Mouse (Mus musculus): ENCODE results near the gene Amh. TPM values are rescaled to one million over a fixed set of nuclear protein-coding genes. Genes with fewer than 3 reads are reported as not detected.

The Amh gene
- not detected in 2 replicates for polyA plus RNA-seq (2015; fragmentation: Nextera tagmentation; extraction: Ambion mirVana)

GRCm38 (mm10) chr10:80804916-80805315, at the start of gene Amh:
Gene Amh, plus strand, starts transcription at chr10:80805243.
- Histone ChIP-seq H3K27ac (no peak within 1 kb of the TSS), H3K4me2 (replicated peaks) (no peak within 1 kb of the TSS), H3K4me3 (replicated peaks) (no peak within 1 kb of the TSS), H3K9ac (0 out of 2 replicates have a peak within 1 kb of the TSS, but pooled peaks have one; percentile 61), H3K9me3 (no peaks in the 10 kb centered on the region), H3K27me3 (replicated peaks) (peaks cover 15% of the 10 kb centered on the region; the same call in 1 of the 2 replicates), H3K36me3 (peaks cover 46% of the 10 kb centered on the region), H3K4me1 (replicated peaks) (peaks cover 43% of the 10 kb centered on the region)
- WGBS = 64% methylated on average over 6 of the region's 6 CpGs
- ATAC-seq = no peak

DNA sequence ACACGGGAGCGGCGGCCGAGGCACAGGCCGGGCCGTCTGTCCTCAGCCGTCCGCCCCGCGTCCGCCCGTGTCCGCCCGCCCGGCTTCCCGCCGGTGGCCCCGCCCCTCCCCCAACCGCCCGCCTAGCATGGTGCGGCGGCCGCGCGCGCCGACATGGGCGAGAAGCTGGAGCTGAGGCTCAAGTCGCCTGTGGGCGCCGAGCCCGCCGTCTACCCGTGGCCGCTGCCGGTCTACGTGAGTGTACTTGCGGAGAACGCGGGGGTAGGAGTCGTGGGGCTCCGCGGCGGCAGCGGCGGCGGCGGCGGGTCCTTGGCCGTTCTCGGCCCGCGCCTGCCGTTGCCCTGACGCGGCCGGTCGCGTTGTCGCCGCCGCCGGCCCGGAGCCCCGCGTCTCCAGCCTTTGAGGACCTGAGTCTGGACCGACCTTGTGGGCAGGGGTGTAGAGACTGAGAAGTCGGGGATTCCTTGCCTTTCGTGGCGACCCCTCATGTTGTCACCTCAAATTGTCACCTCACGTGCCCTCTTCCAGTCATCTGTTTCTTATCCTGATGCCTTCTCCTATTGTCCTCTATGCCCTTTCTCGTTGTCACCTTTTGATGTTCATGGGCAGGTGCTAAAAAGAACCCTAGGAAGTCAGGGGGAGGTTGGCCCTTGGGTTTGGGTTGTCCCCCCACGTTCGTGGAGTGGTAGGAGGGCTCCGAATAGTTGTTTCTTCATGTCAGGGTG, 49.6 kb upstream of the Amh start:
- Histone ChIP-seq H3K27ac (peak overlapping the region; percentile 79), H3K27me3 (replicated peaks) (no peaks in the 10 kb centered on the region), H3K36me3 (no peaks in the 10 kb centered on the region), H3K9ac (peak overlapping the region; percentile 83), H3K4me2 (replicated peaks) (peak overlapping the region; percentile 88), H3K9me3 (no peaks in the 10 kb centered on the region), H3K4me1 (replicated peaks) (peaks cover 49% of the 10 kb centered on the region), H3K4me3 (replicated peaks) (peak overlapping the region; percentile 94)
- under 1% methylated on average over 75 of the region's 75 CpGs for WGBS
- no peak; the same call in 1 of the 2 replicates for ATAC-seq

DNA sequence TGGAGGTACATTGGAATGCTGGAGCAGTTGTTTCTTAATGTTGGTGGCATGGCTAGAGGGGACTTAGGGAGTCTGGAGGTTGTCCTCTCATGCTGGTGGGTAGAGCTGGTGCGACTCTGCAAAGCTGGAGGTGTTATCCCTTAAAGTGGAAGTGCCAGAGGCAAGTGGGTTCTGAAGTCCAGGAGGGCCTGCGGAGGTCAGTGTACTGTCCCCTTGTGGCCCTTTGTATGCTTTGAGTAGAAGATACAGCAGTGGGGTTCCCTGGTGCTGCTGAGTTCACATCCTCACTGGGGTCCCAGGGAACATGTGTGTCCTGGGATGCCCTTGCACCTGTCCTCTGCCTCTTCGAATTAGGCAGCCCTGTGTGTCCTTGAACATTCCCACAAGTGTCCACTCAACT, 48.9 kb upstream of the Amh start:
- H3K4me3 ChIP-seq (replicated peaks) = peak overlapping the region; percentile 94
- H3K27ac ChIP-seq = no peak overlapping the region
- H3K27me3 ChIP-seq (replicated peaks) = no peaks in the 10 kb centered on the region
- no peaks in the 10 kb centered on the region for H3K9me3 ChIP-seq
- peaks cover 53% of the 10 kb centered on the region for H3K4me1 ChIP-seq (replicated peaks)
- ATAC-seq = no peak
- 22% methylated on average over 3 of the region's 3 CpGs for WGBS
- H3K9ac ChIP-seq = peak overlapping the region; percentile 83
- H3K36me3 ChIP-seq = no peaks in the 10 kb centered on the region
- H3K4me2 ChIP-seq (replicated peaks) = peak overlapping the region; percentile 88

- 63% methylated on average over 2 of the region's 2 CpGs for WGBS
- Histone ChIP-seq H3K9ac (peak overlapping the region; percentile 83), H3K9me3 (no peaks in the 10 kb centered on the region), H3K4me1 (replicated peaks) (peaks cover 52% of the 10 kb centered on the region), H3K4me2 (replicated peaks) (peak overlapping the region; percentile 88), H3K4me3 (replicated peaks) (peak overlapping the region; percentile 94), H3K27ac (no peak overlapping the region), H3K36me3 (no peaks in the 10 kb centered on the region), H3K27me3 (replicated peaks) (no peaks in the 10 kb centered on the region)
- no peak for ATAC-seq
Observed at GRCm38 (mm10) chr10:80756509-80756908, 48.5 kb upstream of the Amh start.

DNA sequence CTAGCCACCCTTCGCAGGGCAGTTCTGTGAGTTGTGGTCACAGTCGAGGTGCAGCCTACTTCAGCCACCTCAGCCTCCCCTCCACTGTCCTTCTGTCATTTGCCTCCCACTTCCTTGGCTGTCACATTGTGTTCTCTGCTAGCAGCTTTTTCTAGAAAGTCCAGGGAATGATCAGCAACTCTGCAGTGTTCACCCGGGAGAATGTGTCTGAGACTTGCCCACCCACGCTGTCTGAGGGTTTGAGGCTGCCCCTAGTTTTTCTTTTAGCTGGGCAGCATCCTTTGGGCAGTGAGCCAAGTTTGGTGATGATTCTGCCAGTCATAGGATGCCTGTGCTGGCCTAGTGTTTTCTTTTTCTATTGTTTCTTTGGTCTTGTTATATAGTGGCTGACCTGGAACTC, 48.1 kb upstream of the Amh start:
- Histone ChIP-seq H3K4me1 (replicated peaks) (peaks cover 51% of the 10 kb centered on the region), H3K4me2 (replicated peaks) (peak overlapping the region; percentile 88), H3K4me3 (replicated peaks) (0 out of 2 replicates have a peak overlapping the region, but pooled peaks have one; percentile 94), H3K27ac (no peak overlapping the region), H3K9me3 (no peaks in the 10 kb centered on the region), H3K27me3 (replicated peaks) (no peaks in the 10 kb centered on the region), H3K9ac (peak overlapping the region; percentile 83; the same call in 1 of the 2 replicates), H3K36me3 (no peaks in the 10 kb centered on the region)
- WGBS = 59% methylated on average over 4 of the region's 4 CpGs
- no peak for ATAC-seq

- Histone ChIP-seq H3K36me3 (no peaks in the 10 kb centered on the region), H3K27ac (no peak overlapping the region), H3K4me2 (replicated peaks) (no peak overlapping the region), H3K9me3 (no peaks in the 10 kb centered on the region), H3K27me3 (replicated peaks) (no peaks in the 10 kb centered on the region), H3K4me3 (replicated peaks) (no peak overlapping the region), H3K9ac (peak overlapping the region; percentile 4; the same call in 1 of the 2 replicates), H3K4me1 (replicated peaks) (peaks cover 44% of the 10 kb centered on the region)
- no peak for ATAC-seq
- 35% methylated on average over 5 of the region's 5 CpGs for WGBS
Observed at GRCm38 (mm10) chr10:80757717-80758116, 47.3 kb upstream of the Amh start.

DNA sequence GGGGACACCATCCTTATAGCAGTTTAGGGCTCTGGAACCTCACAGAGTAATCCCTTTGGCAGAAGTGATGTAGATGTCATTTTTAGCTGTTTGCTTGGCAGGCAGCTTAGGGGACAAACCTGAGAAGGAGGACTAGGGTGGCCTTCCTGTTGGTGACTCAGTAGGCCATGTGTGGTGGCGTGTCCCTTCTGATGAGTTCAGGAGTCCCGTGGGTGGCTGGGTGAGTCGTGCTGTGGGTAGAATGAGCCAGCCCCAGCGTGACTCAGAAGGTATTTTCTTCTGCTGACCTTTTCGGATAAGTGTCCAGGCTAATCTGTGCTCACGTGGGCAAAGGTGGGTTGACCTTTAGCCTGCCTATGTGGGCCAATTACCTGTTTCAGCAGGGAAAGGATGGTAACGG, 46.4 kb upstream of the Amh start:
- no peak for ATAC-seq
- H3K4me1 ChIP-seq (replicated peaks) = peaks cover 44% of the 10 kb centered on the region
- no peaks in the 10 kb centered on the region for H3K27me3 ChIP-seq (replicated peaks)
- no peaks in the 10 kb centered on the region for H3K36me3 ChIP-seq
- WGBS = 74% methylated on average over 7 of the region's 7 CpGs
- no peak overlapping the region for H3K9ac ChIP-seq
- H3K4me2 ChIP-seq (replicated peaks) = no peak overlapping the region
- no peak overlapping the region for H3K4me3 ChIP-seq (replicated peaks)
- H3K27ac ChIP-seq = no peak overlapping the region
- no peaks in the 10 kb centered on the region for H3K9me3 ChIP-seq

- 0 out of 2 replicates have a peak overlapping the region, but pooled peaks have one; percentile 32 for H3K27ac ChIP-seq
- no peak overlapping the region for H3K4me3 ChIP-seq (replicated peaks)
- no peak for ATAC-seq
- peak overlapping the region; percentile 5; the same call in 1 of the 2 replicates for H3K9ac ChIP-seq
- peaks cover 45% of the 10 kb centered on the region for H3K4me1 ChIP-seq (replicated peaks)
- no peaks in the 10 kb centered on the region for H3K27me3 ChIP-seq (replicated peaks)
- no peaks in the 10 kb centered on the region; the same call in 1 of the 2 replicates for H3K36me3 ChIP-seq
- peak overlapping the region; percentile 9; the same call in 1 of the 2 replicates for H3K4me2 ChIP-seq (replicated peaks)
- no peaks in the 10 kb centered on the region for H3K9me3 ChIP-seq
- WGBS = 76% methylated on average over 4 of the region's 4 CpGs
Observed at GRCm38 (mm10) chr10:80760596-80761524, 44.2 kb upstream of the Amh start.

- no peak overlapping the region for H3K4me2 ChIP-seq (replicated peaks)
- H3K4me1 ChIP-seq (replicated peaks) = peaks cover 38% of the 10 kb centered on the region
- no peak overlapping the region for H3K9ac ChIP-seq
- H3K27ac ChIP-seq = no peak overlapping the region
- peaks cover 5% of the 10 kb centered on the region; the same call in 1 of the 2 replicates for H3K36me3 ChIP-seq
- WGBS = 71% methylated on average over 3 of the region's 3 CpGs
- no peaks in the 10 kb centered on the region for H3K27me3 ChIP-seq (replicated peaks)
- H3K4me3 ChIP-seq (replicated peaks) = no peak overlapping the region
- ATAC-seq = no peak
- no peaks in the 10 kb centered on the region for H3K9me3 ChIP-seq
Observed at GRCm38 (mm10) chr10:80761821-80762220, 43.2 kb upstream of the Amh start.

DNA sequence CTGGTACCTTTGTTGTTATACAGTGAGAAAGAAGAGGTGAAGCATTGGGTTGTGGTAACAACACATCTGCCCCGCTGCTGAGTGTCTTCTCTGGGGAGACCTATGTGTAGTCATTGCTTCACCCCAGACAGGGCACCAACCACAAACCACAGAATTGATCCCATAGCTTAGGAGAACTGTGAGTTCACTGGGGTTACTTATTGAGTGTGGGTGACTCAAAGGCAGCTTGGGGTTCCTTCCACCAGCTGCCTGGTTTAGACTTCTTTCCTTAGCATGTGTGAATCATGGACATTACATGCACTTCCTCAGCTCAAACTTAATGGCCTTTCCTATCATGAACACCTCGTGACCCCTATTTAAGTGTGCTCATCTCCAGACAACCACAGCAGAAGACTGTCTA, 41.5 kb upstream of the Amh start:
- Histone ChIP-seq H3K4me3 (replicated peaks) (no peak overlapping the region), H3K36me3 (peaks cover 19% of the 10 kb centered on the region), H3K9me3 (no peaks in the 10 kb centered on the region), H3K4me1 (replicated peaks) (peaks cover 24% of the 10 kb centered on the region), H3K27ac (no peak overlapping the region), H3K27me3 (replicated peaks) (no peaks in the 10 kb centered on the region), H3K4me2 (replicated peaks) (no peak overlapping the region), H3K9ac (no peak overlapping the region)
- WGBS = 93% methylated on average over 2 of the region's 2 CpGs
- no peak for ATAC-seq

DNA sequence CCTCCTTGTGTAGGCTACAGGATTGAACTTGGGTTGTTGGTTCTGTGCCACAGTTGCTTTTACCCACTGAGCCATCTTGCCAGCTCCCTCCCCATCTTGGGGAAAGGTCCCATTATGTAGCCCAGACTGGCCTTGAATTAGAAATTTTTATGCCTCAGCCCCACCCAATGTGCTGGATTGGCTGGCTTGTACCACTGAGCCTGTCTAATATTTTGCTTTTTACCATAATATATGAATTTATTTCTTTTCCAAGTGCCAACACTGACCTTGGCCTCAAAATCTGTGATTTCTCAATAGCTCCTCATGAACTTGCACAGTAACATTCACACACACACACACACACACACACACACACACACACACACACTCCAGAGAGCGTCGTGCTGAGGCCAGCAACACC, 39.3 kb upstream of the Amh start:
- Histone ChIP-seq H3K9me3 (no peaks in the 10 kb centered on the region), H3K4me1 (replicated peaks) (peaks cover 15% of the 10 kb centered on the region), H3K36me3 (peaks cover 30% of the 10 kb centered on the region), H3K4me3 (replicated peaks) (no peak overlapping the region), H3K9ac (no peak overlapping the region), H3K27me3 (replicated peaks) (no peaks in the 10 kb centered on the region), H3K27ac (no peak overlapping the region), H3K4me2 (replicated peaks) (no peak overlapping the region)
- no peak for ATAC-seq
- WGBS = 80% methylated on average over 2 of the region's 2 CpGs

DNA sequence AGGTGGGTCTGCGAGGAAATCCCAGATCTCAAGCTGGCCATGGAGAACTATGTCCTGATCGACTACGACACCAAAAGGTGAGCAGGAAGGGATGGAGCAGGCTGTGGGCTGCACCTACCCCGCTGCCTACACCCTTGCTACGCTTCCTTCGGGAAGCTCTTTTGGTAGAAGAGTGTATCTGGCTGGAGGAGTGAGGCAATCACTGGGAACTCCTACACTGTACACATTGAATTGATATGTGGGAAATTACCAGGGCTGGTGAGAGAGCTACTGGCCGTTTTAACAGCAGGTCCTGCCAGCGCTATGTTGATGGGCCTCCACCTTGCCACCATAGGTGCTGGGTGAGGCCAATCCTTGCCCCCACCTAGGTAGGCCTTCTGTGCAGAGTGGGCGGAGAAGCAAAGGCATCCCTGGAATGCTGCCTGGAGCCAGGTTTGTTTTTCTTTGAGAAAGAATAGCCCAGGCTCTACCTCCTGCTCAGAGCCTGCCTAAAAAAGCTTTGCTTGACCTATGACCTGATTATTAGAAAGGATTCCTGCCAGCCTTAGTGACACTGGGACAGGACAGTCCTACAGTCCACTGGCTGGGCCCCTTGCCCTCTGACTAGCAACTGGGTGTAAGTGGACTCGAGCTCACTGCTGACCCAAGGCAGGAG, 38.8 kb upstream of the Amh start:
- H3K4me3 ChIP-seq (replicated peaks) = no peak overlapping the region
- peaks cover 10% of the 10 kb centered on the region for H3K4me1 ChIP-seq (replicated peaks)
- WGBS = 63% methylated on average over 10 of the region's 10 CpGs
- no peaks in the 10 kb centered on the region for H3K9me3 ChIP-seq
- H3K9ac ChIP-seq = no peak overlapping the region
- H3K4me2 ChIP-seq (replicated peaks) = no peak overlapping the region
- peaks cover 36% of the 10 kb centered on the region for H3K36me3 ChIP-seq
- no peaks in the 10 kb centered on the region for H3K27me3 ChIP-seq (replicated peaks)
- no peak overlapping the region for H3K27ac ChIP-seq
- ATAC-seq = peak; percentile 34; the same call in 1 of the 2 replicates

Measured in intestine, embryonic 15.5 days (tissue).